Mouse (Mus musculus): Measurements from ENCODE around the gene Lin7a. TPM values are rescaled to one million over a fixed set of nuclear protein-coding genes. Genes with fewer than 3 reads are reported as not detected.

The Lin7a gene
- total and polyA plus RNA-seq, 3 experiments, result not detected

- Histone ChIP-seq H3K27me3 (replicated peaks) (no peaks in the 10 kb centered on the region), H3K36me3 (replicated peaks in 1 of 2; ENCODE audit: control insufficient read depth in 1 of 2, insufficient read depth in 1 of 2, low read length in 1 of 2) (no peaks in the 10 kb centered on the region), H3K79me2 (replicated peaks; ENCODE audit: control insufficient read depth, extremely low read depth, insufficient read depth, poor library complexity, severe bottlenecking) (no peaks in the 10 kb centered on the region), H3K4me1 (ENCODE audit: control insufficient read depth in 1 of 2, insufficient read depth in 2 of 2) (no peaks in the 10 kb centered on the region), H3K9me3 (replicated peaks; ENCODE audit: low read length) (peaks cover 34% of the 10 kb centered on the region), H3K27ac (ENCODE audit: insufficient read depth, low read depth) (no peak overlapping the region), H3K4me3 (replicated peaks in 1 of 3; ENCODE audit: low read depth in 2 of 3, low read length in 2 of 3, poor library complexity in 1 of 3) (no peak overlapping the region), H3K9ac (ENCODE audit: insufficient read depth, low read depth) (no peak overlapping the region), H3K4me2 (ENCODE audit: insufficient read depth, low read depth, poor library complexity, severe bottlenecking) (no peak overlapping the region)
- DNase-seq (ENCODE audit: extremely low read depth), result no peak
- dilution Hi-C loops (cut with MboI; ENCODE audit: extremely low pct_ligation_motif_present, extremely low pct_unique_long_range_greater_than_20kb, low sequenced_read_pairs), result no loop called here
- TF ChIP-seq NRF1 (IDR thresholded peaks at IDR 0.05; ENCODE audit: low read depth, low read length) (no peak), ZNF384 (IDR thresholded peaks at IDR 0.05; ENCODE audit: low read depth, low read length) (no peak), BHLHE40 (IDR thresholded peaks at IDR 0.05; ENCODE audit: low read depth, low read length) (no peak), MXI1 (IDR thresholded peaks at IDR 0.05; ENCODE audit: low read depth, low read length) (no peak), JUN (IDR thresholded peaks at IDR 0.05; ENCODE audit: insufficient read depth, low read depth, low read length) (no peak), SIN3A (IDR thresholded peaks at IDR 0.05; ENCODE audit: low read length) (no peak), ZKSCAN1 (IDR thresholded peaks at IDR 0.05; ENCODE audit: borderline replicate concordance, low read depth, low read length) (no peak), ETS1 (conservative IDR thresholded peaks at IDR 0.05; ENCODE audit: low read depth, low read length) (no peak)
- in situ Hi-C loops (cut with MboI; ENCODE audit: low pct_ligation_motif_present, low pct_unique_long_range_greater_than_20kb, low sequenced_read_pairs), result no loop called here
Observed at GRCm38 (mm10) chr10:107313395-107313794, 41.9 kb downstream of the Lin7a start.

GRCm38 (mm10) chr10:107315251-107315650, 43.8 kb downstream of the Lin7a start:
- H3K9ac ChIP-seq (ENCODE audit: insufficient read depth, low read depth), result no peak overlapping the region
- no peak for TF ChIP-seq HCFC1 (IDR thresholded peaks at IDR 0.05; ENCODE audit: low read depth, low read length)
- no peak for TF ChIP-seq MAX (IDR thresholded peaks at IDR 0.05; ENCODE audit: low read length)
- TF ChIP-seq CTCF (conservative IDR thresholded peaks at IDR 0.05 in 1 of 2, IDR thresholded peaks at IDR 0.05 in 1 of 2; ENCODE audit: low read depth in 2 of 2, low read length in 2 of 2), result no peak
- TF ChIP-seq ZMIZ1 (IDR thresholded peaks at IDR 0.05; ENCODE audit: low read depth, low read length), result no peak
- TF ChIP-seq ZNF384 (IDR thresholded peaks at IDR 0.05; ENCODE audit: low read depth, low read length), result no peak
- TF ChIP-seq E2F4 (IDR thresholded peaks at IDR 0.05; ENCODE audit: insufficient replicate concordance, low read depth, low read length), result no peak
- no peak for TF ChIP-seq RCOR1 (conservative IDR thresholded peaks at IDR 0.05; ENCODE audit: low read depth, low read length)
- no peak for TF ChIP-seq GABPA (IDR thresholded peaks at IDR 0.05; ENCODE audit: insufficient replicate concordance, low read depth, low read length)
- no peak for TF ChIP-seq MAFK (IDR thresholded peaks at IDR 0.05; ENCODE audit: insufficient replicate concordance, low read length)
- no peak for TF ChIP-seq POLR2A (IDR thresholded peaks at IDR 0.05; ENCODE audit: low read depth, low read length)
- TF ChIP-seq POLR2AphosphoS2 (IDR thresholded peaks at IDR 0.05; ENCODE audit: low read depth, low read length), result no peak
- no peak for TF ChIP-seq USF1 (IDR thresholded peaks at IDR 0.05; ENCODE audit: low read depth, low read length)
- TF ChIP-seq SMC3 (IDR thresholded peaks at IDR 0.05; ENCODE audit: low read depth, low read length), result no peak
- no peak for TF ChIP-seq MAZ (IDR thresholded peaks at IDR 0.05; ENCODE audit: low read depth, low read length)
- TF ChIP-seq ZC3H11A (IDR thresholded peaks at IDR 0.05; ENCODE audit: low read depth, low read length), result no peak
- TF ChIP-seq JUN (IDR thresholded peaks at IDR 0.05; ENCODE audit: insufficient read depth, low read depth, low read length), result no peak
- no peaks in the 10 kb centered on the region for H3K36me3 ChIP-seq (replicated peaks in 1 of 2; ENCODE audit: control insufficient read depth in 1 of 2, insufficient read depth in 1 of 2, low read length in 1 of 2)
- H3K9me3 ChIP-seq (replicated peaks; ENCODE audit: low read length), result peaks cover 46% of the 10 kb centered on the region
- H3K27ac ChIP-seq (ENCODE audit: insufficient read depth, low read depth), result no peak overlapping the region
- no peak overlapping the region for H3K4me2 ChIP-seq (ENCODE audit: insufficient read depth, low read depth, poor library complexity, severe bottlenecking)
- DNase-seq (ENCODE audit: extremely low read depth), result no peak
- H3K27me3 ChIP-seq (replicated peaks), result no peaks in the 10 kb centered on the region
- in situ Hi-C loops (cut with MboI; ENCODE audit: low pct_ligation_motif_present, low pct_unique_long_range_greater_than_20kb, low sequenced_read_pairs) (no loop called here), dilution Hi-C loops (cut with MboI; ENCODE audit: extremely low pct_ligation_motif_present, extremely low pct_unique_long_range_greater_than_20kb, low sequenced_read_pairs) (no loop called here)
- no peaks in the 10 kb centered on the region for H3K4me1 ChIP-seq (ENCODE audit: control insufficient read depth in 1 of 2, insufficient read depth in 2 of 2)
- H3K4me3 ChIP-seq (replicated peaks in 1 of 3; ENCODE audit: low read depth in 2 of 3, low read length in 2 of 3, poor library complexity in 1 of 3), result no peak overlapping the region
- H3K79me2 ChIP-seq (replicated peaks; ENCODE audit: control insufficient read depth, extremely low read depth, insufficient read depth, poor library complexity, severe bottlenecking), result no peaks in the 10 kb centered on the region
